Mouse (Mus musculus): Measurements from ENCODE around the gene Lrrc28.
A peak's percentile ranks its signal among the peaks of the same experiment; 100 is the strongest.

The Lrrc28 gene

DNA sequence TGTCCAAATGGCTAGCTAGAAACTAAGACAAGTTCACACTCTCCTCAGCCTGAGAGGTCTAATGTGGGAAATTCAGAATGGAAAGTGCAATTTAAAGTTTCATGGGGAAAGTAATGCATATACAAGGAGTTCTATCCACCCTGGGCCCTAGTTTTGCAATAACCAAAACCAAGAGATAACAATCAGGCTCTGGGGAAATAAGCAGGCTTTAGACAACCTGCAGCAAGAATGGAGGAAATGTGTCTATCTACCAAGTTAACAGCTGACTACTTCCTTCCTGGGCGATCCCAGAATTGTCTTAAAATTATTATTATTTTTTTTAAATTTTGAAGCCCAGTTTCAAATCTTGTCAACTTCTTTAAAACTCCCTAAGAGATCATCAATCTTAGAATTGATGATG is 48.7 kb downstream of the Lrrc28 start:
- DNase-seq (ENCODE audit: low spot score in 2 of 2): no peak

DNA sequence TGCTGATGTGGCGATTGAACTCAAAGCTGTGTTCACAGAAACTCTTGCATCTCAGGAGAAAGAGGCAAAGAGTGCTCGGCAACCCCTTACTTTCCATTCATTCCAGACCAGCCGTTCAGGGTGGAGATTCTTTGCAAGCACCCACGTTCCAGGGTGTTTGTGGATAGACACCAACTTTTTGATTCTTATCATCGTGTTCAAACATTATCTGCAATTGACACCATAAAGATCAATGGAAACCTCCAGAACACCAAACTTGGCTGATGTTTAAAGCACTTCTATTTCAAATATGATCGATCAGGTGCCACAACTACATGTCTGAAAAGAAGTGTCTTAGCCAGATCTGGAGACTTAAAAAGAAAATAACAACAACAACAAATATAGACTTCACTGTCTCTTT is 51.2 kb downstream of the Lrrc28 start:
- DNase-seq (ENCODE audit: low spot score in 2 of 2): no peak

DNA sequence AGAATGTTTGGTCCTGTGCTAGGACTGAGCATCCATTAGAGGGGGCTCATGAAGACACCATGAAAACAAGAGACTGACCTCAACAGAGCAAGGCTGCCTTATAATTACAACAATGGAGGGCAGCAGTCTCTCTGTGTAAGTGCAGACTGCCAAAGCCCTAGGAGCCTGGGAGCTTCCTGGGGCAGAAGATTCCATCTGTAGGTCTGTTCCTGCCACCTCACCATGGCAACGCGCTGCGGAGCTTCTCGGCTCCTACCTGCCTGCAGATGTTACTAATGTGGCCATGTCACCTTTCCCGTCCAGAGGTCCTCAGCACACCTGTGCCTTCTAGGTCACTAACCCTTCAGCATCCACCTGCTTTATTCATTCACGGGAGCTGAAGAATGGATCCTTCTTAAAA is 52.4 kb downstream of the Lrrc28 start:
- DNase-seq (ENCODE audit: low spot score in 2 of 2): no peak

DNA sequence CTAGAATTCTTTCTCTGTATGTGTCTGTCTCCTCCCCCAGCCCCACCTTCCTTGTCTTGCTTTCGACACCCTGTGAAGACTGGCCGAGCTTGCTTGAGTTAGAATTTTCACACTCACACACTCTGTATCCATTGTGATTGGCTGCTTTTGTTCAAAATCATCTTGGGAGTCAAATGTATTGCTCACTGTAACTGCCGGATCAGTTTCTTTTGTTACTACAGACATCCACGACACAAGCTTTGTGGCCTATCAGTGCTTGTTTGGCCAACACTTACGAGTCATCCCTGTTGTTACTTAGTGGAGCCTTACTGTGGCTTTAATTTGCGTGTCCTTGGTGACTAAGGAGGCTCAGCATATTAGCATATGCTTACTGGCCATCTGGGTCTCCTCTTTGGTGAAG is 56.3 kb downstream of the Lrrc28 start:
- DNase-seq (ENCODE audit: low spot score in 2 of 2): no peak

DNA sequence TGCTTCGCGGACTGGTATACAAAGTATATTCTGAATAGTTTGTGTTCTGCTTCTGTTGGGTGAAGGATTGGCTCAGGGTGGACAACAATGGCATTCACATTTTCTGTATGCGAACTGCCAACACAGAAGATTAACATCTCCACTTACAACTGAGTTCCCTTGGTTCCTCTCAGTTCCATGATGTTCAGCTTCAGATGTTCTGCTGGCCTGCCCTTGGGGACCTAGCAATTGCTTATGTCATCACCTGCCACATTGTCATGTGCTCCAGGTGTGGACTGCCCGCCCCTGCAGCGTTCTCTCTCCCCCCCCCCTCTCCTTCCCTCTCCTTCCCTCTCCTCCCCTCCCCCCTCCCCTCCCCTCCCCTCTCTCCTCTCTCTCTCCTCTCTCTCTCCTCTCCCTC is 58.6 kb downstream of the Lrrc28 start:
- DNase-seq (ENCODE audit: low spot score in 2 of 2): no peak

DNA sequence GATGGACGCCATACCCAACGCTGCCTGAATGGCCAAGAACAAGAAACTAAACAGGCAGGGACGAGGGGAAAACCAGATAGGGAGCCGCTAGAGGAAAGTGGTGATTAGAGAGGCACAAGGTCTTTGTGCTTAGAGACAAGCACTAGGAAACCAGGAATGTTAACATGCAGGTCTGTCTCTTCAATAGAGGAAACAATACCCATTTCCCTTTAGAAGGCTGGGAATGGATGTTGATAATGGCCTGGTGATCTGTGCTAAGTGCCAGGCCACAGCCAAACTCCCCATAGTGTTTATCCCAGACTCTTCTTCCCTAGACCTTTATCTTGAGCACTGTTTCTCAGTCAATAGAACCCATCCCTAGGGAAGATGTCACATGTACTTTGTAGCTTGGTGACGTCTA is 61.2 kb downstream of the Lrrc28 start:
- no peak for DNase-seq (ENCODE audit: low spot score in 2 of 2)

DNA sequence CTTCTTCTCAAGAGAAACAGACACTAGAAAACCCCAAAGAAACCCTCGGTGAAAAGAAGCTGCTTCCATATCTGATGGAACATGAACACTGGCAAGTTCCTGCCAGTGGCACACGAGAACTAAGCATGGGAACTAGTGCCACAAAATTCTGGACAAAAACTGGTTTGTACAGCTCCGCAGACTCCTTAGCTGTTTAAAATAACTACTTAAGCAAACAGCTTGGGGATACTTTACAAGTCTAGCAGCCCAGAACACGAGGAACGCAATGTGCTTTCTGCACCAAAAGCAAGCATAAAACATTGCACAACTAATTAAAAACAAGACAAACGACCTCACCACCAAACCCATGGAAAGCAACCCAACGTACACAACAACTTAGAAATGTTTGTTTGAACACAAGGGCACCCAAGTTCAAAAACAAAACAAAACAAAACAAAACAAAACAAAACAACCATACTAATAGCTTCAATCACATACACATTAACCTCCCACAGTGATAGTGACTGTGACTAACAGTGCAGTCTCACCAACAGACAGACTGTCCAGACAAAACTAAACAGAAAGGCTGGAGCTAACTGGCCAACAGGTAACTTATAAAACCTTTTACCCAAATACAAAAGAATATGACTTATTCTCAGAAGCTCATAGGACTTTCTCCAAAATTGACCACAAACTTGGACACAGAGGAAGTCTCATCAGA is 66.1 kb downstream of the Lrrc28 start:
- DNase-seq (ENCODE audit: low spot score in 2 of 2): no peak

DNA sequence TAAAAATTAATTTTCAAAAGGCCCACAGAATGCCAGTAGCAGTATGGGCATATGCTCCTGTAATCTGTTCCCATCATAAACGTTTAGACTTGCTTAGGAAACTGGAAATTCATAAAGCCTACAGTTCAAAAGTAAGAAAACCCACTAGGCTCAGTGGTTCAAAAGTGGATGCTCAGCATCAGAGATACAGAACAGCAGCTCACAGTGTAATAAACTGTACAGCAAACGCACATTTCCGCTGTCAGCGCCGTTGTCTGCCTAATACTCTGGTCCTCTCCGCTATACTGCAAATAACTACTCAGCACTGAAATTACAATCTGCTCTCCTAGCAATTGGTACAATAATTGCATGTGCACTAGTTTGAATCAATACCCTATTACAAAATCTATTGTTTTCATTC is 67.0 kb downstream of the Lrrc28 start:
- no peak for DNase-seq (ENCODE audit: low spot score in 2 of 2)

DNA sequence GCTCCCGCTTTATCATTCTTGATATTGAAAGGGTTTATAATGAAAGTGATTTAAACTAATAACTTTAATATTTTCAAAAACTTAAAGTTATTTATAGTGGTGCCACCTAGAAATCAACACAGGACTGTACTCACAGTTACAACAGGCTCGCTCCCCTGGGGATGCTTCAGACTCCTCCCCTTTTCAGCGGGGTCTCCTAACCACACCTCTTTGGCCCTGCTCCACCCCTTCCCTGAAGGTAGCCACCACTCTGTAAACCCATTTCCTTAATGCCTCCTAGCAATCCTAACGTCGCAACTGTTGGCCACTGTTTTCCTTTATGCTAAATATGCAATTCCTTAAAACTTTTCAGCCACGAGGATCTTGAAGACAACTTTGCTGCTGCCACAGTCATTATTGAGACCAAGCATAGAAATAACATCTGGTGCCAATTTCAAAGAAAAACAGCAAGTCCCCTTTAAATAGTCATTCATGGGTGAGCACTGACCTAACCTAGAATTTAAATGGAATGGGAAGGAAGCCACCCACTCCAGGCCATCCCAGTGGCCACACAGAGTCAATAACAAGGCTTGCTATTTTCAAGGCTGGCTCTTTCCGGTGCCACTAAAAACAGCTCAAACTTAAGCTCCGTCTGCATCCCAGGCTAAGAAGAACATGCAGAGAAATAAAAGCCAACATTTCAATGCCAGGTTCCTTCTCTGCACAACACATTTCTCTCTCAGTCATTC is 78.4 kb downstream of the Lrrc28 start:
- DNase-seq (ENCODE audit: low spot score in 2 of 2): no peak

DNA sequence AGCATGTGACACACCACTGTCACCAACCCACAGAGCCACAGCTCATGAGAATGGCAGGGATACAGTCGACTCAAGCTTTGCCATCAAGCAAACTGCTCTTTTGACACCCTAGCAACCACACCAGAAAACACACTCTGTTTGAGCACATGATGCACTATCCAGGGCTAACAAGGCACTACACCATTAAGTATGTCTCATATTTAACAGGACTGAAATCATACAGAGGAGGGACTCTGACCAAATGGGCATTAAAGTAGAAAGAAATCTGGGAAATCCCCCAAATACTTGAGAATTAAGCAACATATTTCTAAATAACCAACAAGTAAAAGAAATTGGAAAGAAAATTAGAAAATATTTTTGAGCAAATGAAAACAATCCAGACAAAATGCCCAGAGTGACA is 79.9 kb downstream of the Lrrc28 start:
- no peak for DNase-seq (ENCODE audit: low spot score in 2 of 2)

DNA sequence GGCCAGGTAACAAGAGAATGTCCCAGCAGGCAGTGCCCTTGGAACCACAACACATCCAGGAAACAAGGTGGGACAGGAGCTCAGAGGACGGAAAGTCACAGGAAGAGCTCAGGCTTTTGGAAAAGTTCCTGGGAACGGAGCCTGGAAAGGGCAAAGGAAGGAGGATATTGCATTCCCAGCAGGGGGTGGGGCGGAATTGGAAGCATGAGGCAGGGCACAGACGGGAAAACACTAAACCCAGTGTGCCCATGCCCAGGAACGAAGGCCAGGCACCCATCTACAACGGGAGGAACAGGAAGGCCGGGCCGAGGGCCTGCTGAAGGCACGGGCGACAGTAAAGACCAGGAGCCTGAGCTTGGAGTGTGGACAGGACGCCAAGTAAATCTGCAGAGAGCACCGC is 82.9 kb downstream of the Lrrc28 start:
- no peak for DNase-seq (ENCODE audit: low spot score in 2 of 2)

DNA sequence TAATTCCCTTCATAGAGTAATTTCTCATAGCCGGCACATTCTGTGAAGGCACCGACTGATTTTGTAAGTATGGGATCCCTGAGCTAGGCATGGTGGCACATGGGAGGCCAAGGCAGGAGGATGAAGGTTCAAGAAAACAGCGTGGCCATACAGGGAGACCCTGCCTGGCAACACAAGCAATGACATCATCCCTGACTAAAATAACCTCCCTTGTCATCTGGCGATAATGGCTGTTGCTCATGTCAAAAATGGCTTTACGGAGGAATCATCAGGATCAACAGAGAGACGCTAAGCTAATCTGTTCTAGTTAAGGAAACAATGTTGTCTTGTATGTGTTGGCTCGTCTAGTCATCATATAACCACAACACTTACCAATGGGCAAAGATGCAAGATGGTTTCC is 85.6 kb downstream of the Lrrc28 start:
- DNase-seq (ENCODE audit: low spot score in 2 of 2): no peak

DNA sequence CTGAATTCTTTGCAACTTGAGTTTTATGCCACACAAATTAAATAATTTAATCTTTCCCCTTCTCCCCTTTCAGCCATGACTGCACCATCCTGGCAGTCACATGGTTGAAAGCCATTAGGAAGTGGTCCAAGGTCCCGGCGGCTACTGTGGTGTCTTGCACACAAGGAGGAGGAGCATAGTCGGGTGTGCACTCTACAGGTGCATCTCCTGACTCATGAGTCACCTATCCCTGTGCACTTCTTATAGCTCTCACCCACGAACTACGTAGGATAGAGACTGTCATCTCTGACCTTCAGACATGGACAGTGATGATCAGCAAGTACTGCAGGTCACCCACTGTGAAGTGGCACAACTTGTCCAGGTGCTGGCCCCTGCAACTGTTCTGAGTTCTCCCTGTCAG is 86.8 kb downstream of the Lrrc28 start:
- no peak for DNase-seq (ENCODE audit: low spot score in 2 of 2)

DNA sequence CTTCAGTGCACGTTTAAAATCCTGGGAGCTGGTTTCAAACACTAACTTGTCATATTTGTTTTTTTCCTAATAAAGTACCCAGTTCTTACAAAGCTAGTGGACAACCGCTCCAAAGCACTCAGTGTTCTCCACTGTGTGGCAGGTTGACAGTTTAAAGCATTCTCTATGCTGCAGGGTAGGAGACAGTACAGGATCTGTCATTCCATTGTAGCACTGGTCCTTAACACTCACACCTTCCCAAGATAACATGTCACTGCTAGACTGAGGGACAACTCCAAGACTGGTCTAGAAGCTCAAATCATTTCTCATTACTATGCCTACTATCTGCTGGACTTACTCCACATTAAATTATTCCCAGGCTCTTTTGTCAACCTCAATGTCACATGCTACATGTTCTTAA is 90.2 kb downstream of the Lrrc28 start:
- no peak for DNase-seq (ENCODE audit: low spot score in 2 of 2)

DNA sequence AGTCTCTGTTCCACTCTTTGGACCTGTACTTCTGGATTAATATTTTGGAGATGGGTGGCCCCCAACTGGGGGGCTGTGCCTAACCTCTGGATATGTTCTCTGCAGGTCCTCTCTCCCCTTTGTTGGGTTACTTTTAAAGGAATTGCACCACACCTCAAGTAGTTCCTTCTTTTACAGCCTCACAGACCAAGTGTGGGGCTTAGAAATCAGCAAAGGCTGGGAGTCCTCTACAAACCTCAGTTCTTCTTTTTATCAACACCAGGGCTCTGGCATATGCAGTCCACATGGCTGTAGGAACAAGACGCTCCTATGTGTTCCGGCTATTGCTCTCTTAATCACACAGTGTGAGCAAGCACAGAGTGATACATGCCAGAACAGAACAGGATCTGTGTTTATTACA is 93.8 kb downstream of the Lrrc28 start:
- no peak for DNase-seq (ENCODE audit: low spot score in 2 of 2)

DNA sequence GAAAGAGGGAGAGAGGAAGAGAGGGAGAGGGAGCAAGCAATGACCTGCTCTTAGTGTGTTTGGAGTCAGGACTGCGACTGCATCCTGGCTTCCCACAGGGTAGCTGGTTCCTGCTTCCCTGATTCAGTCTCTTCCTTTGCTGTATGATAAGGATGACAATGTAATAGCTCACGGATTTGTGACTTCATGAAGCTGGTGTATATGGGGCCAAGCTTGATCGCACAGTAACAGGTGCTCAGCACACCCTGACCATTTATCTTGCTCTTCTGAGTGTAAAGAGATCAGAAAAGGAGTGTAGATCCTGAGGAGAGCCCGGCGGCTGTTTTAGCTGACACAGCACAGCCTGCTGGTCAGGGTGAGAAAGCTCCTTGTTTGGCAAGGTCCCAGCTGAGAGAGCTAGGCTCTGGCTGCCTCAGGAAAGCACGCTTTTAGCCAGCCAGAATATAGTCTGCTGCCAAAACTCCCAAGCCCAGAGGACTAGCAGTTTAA is 96.0 kb downstream of the Lrrc28 start:
- DNase-seq (ENCODE audit: low spot score in 2 of 2): peak; percentile 70 to 83

DNA sequence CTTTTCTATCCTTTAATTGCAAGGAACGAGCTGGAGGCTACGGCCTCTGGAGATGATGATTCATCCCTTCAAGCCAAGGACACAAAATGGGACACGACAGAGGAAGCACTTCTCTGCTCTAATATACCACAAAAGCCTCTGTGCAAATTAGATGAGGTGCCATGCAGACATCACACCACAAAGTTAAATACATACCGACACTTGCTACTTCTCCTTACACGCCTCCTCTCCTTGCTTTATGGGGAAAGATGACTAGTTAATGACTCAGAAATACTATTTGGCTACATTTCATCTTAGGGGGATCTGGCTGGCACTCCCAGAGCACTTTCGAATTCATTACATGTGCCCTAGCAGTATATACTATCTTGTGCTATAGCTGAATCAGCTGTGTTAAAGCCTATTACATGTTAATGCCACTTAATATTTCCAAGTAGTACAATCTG is 96.4 kb downstream of the Lrrc28 start:
- no peak for DNase-seq (ENCODE audit: low spot score in 2 of 2)

DNA sequence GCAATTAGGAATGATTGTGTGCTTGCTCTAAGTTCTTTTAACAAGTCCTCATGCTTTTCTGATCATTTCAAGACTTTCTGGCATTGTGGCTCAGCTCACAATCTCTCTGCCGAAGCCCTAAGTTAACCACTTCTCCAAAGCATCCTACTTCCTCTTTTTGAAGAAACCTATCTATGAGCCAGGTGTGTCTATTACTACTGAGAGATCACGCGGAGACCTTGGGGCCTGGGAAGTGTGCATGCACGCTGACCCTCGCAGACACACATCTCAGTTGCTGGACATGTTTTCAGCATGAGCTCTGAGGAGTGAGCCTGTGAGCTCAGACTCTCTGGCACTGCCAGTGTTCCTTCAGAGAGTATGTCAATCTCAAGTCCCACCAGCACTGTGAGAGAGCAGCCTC is 98.8 kb downstream of the Lrrc28 start:
- DNase-seq (ENCODE audit: low spot score in 2 of 2): no peak

DNA sequence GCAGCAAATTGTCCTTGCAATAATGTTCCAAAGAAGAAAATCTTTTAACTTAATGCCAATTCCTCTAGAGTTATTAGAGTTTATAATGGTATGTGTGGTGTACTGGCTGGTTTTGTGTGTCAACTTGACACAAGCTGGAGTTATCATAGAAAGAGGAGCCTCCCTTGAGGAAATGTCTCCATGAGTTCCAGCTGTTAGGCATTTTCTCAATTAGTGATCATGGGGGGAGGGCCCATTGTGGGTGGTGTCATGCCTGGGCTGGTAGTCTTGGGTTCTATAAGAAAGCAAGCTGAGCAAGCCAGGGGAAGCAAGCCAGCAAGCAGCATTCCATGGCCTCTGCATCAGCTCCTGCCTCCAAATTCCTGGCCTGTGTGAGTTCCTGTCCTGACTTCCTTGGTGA is 100.5 kb downstream of the Lrrc28 start:
- no peak for DNase-seq (ENCODE audit: low spot score in 2 of 2)

DNA sequence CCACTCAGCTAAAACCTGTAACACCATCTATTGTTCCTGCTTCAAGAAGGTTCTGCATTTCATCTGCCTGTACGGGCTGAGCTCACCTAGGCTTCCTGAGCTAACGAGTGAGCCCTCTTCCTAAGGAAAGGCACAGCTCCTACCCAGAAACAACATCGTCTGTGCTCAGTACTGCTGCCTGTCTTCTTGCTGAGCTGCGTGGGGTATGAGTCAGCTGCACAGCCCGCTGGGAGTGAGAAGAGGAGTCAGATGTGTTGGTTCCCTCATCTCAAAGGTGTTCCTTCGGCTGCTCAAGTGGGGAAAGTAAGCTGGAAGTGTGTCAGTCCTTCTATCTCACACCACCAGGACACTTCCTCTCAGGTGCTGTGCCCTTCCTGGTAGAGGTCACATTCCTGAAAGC is 101.4 kb downstream of the Lrrc28 start:
- no peak for DNase-seq (ENCODE audit: low spot score in 2 of 2)

DNA sequence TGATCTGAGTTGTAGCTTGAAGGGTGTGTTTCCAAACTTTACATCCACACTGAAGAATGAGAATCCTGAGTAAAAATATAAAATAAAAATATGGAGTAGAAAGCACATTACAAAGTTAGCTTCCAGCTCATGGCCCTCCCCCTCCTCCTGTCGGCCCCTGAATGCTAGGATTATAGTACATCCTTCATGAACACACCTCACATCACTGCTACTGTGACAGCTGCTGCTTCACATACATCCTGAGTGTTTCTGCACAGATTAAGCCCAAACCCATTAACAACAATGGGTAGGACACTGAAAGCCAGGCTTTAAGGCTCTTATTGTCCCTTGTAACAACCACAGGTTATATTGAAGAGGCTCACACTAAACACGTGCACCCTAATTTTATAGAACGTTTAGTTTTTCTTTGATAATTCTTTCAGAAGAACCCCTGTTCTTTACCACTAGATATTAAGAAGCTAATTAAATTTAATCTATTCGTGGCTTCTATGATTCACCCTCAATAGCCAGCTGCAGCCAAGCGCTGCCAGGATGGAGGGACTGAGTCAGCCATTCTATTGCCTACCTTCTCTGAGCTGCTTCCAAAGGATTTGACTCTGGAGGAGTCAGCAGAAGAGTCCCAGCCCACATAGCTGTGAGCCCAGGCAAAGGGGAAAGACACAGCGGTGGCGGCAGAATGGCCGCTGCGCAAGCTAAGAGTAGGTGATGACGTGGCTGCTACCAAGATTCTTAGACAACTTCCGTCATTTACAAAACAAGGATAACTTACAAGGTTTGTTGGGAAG is 108.3 kb downstream of the Lrrc28 start:
- DNase-seq (ENCODE audit: low spot score in 2 of 2): no peak

DNA sequence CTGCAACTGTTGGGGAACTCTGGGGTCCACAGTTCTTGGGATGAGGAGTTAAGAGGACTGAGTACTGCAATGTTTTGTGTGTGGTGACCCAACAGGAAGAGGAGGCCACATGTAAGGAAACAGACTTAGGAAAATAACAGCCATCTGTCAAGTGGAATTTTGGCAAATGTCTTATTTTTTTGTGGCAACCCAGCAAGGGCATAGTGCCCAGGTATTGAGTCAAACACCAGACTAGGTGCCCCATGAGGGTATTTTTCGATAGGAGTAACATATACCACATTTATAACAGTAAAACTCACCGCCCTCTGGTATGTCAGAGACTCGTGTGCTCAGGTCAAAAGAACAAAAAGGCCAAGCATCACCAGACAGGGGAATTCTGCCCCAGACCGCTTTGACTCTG is 109.1 kb downstream of the Lrrc28 start:
- no peak for DNase-seq (ENCODE audit: low spot score in 2 of 2)

DNA sequence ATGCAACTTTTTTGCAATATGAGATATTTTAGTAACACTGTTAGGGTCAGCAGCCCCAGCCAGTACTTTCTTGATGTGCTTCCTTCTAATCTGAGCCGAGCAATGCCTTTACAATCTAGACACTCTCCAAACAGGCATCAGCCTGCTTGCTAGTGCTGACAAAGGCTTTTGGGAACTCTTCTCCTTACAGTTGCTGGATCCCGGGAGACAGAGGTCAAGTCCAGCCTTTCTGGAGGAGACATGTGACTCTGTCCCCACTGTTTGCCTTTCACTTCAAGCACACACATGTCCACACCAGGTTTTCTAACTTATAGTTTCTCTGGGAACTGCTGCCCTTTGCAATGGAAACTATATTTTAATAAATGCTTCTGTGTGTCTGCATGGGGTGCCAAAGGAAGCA is 114.1 kb downstream of the Lrrc28 start:
- no peak for DNase-seq (ENCODE audit: low spot score in 2 of 2)

Data from urinary bladder, postnatal 4 days (tissue).